Mouse (Mus musculus) lung, embryonic 14.5 days (tissue): Measurements from ENCODE around the gene Slc10a7. TPM values are rescaled to one million over a fixed set of nuclear protein-coding genes. Genes with fewer than 3 reads are reported as not detected.

Experiments used
- ATAC-seq: fragments of 200-750 bp; cut with Nextera tagmentation; 2 replicates; pipeline ENCODE4 v1.8.0; 2017; ENCODE audit warnings: mild to moderate bottlenecking, moderate TSS enrichment, moderate library complexity; ENCODE audit not compliant: insufficient read depth
- DNase-seq: peaks from one replicate; pipeline ENCODE4 v3.0.0-alpha.2; 2015
- H3K27ac ChIP-seq: fragments of 300-500 bp; sonication (generic); 2 replicates; pipeline ENCODE4 v1.5.1; 2014; ENCODE audit warnings: low read depth, mild to moderate bottlenecking, moderate library complexity
- H3K27me3 ChIP-seq: fragments of 300-500 bp; sonication (generic); 2 replicates; pipeline ENCODE4 v1.6.1; 2014; ENCODE audit warnings: low read length, control low read depth; ENCODE audit not compliant: insufficient read depth
- H3K36me3 ChIP-seq: fragments of 300-500 bp; sonication (generic); 2 replicates; pipeline ENCODE4 v1.6.1; 2014; ENCODE audit warnings: control low read depth; ENCODE audit not compliant: insufficient read depth
- H3K4me1 ChIP-seq: fragments of 300-500 bp; sonication (generic); 2 replicates; pipeline ENCODE4 v1.6.1; 2014; ENCODE audit warnings: antibody characterized with exemption, control low read depth; ENCODE audit not compliant: insufficient read depth
- H3K4me2 ChIP-seq: fragments of 300-500 bp; sonication (generic); 2 replicates; pipeline ENCODE4 v1.6.1; 2014; ENCODE audit warnings: mild to moderate bottlenecking
- H3K4me3 ChIP-seq: fragments of 300-500 bp; sonication (generic); 2 replicates; pipeline ENCODE4 v1.5.1; 2014; ENCODE audit warnings: low read depth, low read length
- H3K9ac ChIP-seq: fragments of 300-500 bp; sonication (generic); 2 replicates; pipeline ENCODE4 v1.6.1; 2014
- H3K9me3 ChIP-seq: fragments of 300-500 bp; sonication (generic); 2 replicates; pipeline ENCODE4 v1.6.1; 2016; ENCODE audit warnings: low read depth, low read length, control low read depth
- CTCF ChIP-seq: IDR thresholded peaks from 2 replicates; pipeline ENCODE4 v1.5.1; 2016; ENCODE audit warnings: antibody characterized with exemption, low read depth
- WGBS: fragments of 180-500 bp; shearing (Covaris S2); extraction: QIAGEN DNeasy Blood & Tissue Kit; methylation state at CpG from one replicate; pipeline ENCODE4 v1.1.7; 2014; 5-methylcytosine and 5-hydroxymethylcytosine counted together
- polyA plus RNA-seq: library from polyadenylated mRNA; unstranded; fragments of >200 nt; fragmentation: Nextera tagmentation; extraction: Ambion mirVana; gene quantifications from 2 replicates; pipeline ENCODE4 v1.2.1, GENCODE M21; 2014

Slc10a7 gene
- polyA plus RNA-seq, 1 experiment from 2014 or later: 12.1 TPM

DNA sequence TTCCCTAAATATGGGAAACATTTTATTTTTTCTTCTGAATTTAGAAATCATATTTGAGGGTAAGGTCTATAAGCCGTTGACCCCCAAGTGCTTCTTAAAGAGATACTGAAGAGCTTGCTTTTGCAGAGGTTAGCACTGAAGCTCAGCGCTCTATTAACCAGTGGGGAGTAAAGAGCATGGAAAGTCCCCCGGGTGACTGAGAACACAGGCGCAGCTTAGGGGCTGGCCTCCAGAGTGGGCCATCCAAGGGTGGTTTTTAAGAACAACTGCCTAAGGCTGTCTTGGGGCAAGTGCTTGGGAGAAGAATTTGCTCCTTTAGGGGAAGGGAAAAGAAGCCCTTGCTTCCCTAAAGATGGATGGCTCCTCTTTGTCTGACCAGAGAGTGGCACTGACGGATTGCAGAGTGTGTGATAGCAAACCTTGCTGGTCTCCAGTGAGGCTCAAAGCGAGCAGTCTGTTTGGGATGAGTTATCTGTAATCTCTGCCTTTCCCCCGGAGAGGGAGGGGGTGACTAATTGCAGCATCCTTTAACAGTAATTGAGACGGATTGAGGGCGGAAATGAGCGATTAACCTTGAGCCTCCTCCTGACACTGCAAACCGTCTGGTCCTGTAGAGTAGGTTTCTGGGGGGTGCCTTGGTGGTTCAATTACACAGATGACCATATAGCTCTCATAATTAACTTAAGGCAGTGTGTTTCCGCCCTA, 115.7 kb downstream of the Slc10a7 start:
- H3K9ac ChIP-seq: no peak overlapping the region
- no peak overlapping the region for H3K27ac ChIP-seq
- 29% methylated on average over 12 of the region's 12 CpGs for WGBS

DNA sequence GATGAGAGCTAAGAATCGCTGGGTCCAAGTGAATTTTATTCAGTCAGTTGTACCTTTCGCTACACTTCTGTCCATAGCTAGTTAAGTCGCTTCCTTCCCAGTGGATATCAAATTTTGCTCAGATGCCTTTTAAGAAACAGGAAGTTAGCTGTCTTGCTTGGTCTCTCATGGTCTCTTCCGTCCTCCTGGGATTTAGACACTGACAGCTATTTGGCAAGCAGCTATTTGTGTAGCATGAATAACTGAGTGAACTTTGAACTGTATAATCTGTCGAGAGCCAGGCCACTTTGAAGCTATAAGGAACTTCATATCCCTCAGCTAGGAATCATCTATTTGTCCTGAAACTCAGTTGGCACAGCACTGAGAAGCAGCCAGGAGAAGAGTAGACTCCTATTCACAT, 117.5 kb downstream of the Slc10a7 start:
- ATAC-seq (peak; percentile 36; the same call in 1 of the 2 replicates), DNase-seq (peak; percentile 72)
- Histone ChIP-seq H3K27me3 (no peaks in the 10 kb centered on the region), H3K9me3 (no peaks in the 10 kb centered on the region), H3K4me1 (0 out of 2 replicates have a peak, but pooled peaks cover 4% of the 10 kb centered on the region), H3K27ac (no peak overlapping the region; the same call in 1 of the 2 replicates), H3K36me3 (no peaks in the 10 kb centered on the region), H3K9ac (no peak overlapping the region), H3K4me2 (no peak overlapping the region), H3K4me3 (no peak overlapping the region)
- 37% methylated on average over 5 of the region's 5 CpGs for WGBS
- no peak for TF ChIP-seq CTCF

More for the DNA sequence above, 115.7 kb downstream of the Slc10a7 start:
- Histone ChIP-seq H3K9me3 (no peaks in the 10 kb centered on the region), H3K4me2 (no peak overlapping the region), H3K27me3 (no peaks in the 10 kb centered on the region), H3K4me3 (no peak overlapping the region), H3K4me1 (no peaks in the 10 kb centered on the region), H3K36me3 (no peaks in the 10 kb centered on the region)
- no peak for TF ChIP-seq CTCF
- ATAC-seq: 0 out of 2 replicates have a peak, but pooled peaks have one; percentile 12
- peak; percentile 37 for DNase-seq

GRCm38 (mm10) chr8:78627793-78628192, 118.6 kb downstream of the Slc10a7 start:
- Histone ChIP-seq H3K4me3 (no peak overlapping the region), H3K36me3 (no peaks in the 10 kb centered on the region), H3K4me2 (no peak overlapping the region), H3K9ac (no peak overlapping the region), H3K27ac (no peak overlapping the region), H3K27me3 (no peaks in the 10 kb centered on the region), H3K4me1 (0 out of 2 replicates have a peak, but pooled peaks cover 4% of the 10 kb centered on the region), H3K9me3 (no peaks in the 10 kb centered on the region)
- WGBS: 83% methylated on average over 9 of the region's 9 CpGs
- TF ChIP-seq CTCF: no peak
- DNase-seq (no peak), ATAC-seq (no peak)

GRCm38 (mm10) chr8:78630414-78631164, 121.4 kb downstream of the Slc10a7 start:
- peak; percentile 40 for DNase-seq
- Histone ChIP-seq H3K9ac (no peak overlapping the region), H3K9me3 (no peaks in the 10 kb centered on the region), H3K4me1 (0 out of 2 replicates have a peak, but pooled peaks cover 4% of the 10 kb centered on the region), H3K4me2 (no peak overlapping the region), H3K36me3 (no peaks in the 10 kb centered on the region), H3K27ac (0 out of 2 replicates have a peak overlapping the region, but pooled peaks have one; percentile 26), H3K27me3 (no peaks in the 10 kb centered on the region), H3K4me3 (no peak overlapping the region)
- WGBS: 54% methylated on average over 19 of the region's 19 CpGs
- no peak for ATAC-seq
- TF ChIP-seq CTCF: no peak

DNA sequence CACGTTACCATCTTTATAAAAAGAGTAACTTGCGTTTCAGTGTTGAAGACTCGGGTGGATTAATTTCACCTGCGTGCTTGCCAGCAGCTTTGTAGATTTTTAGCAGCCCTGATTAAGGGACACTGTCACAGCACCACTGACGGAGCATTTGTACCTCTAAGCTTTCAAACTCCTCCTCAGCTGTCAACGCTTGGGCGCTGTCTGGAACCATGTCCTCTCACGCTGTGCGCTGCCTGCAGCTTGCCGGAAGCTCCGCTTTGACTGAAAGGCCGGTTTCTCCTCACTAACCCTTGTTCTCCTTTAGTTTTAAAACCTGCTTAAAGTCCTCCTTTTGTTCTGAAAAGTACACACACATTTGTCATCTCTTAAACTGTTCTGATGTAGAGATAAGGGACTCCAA, 123.9 kb downstream of the Slc10a7 start:
- no peaks in the 10 kb centered on the region for H3K36me3 ChIP-seq
- WGBS: 34% methylated on average over 12 of the region's 12 CpGs
- no peak overlapping the region for H3K4me3 ChIP-seq
- no peak overlapping the region for H3K4me2 ChIP-seq
- 0 out of 2 replicates have a peak, but pooled peaks cover 4% of the 10 kb centered on the region for H3K4me1 ChIP-seq
- H3K9ac ChIP-seq: no peak overlapping the region
- H3K27ac ChIP-seq: no peak overlapping the region
- H3K27me3 ChIP-seq: no peaks in the 10 kb centered on the region
- peak; percentile 38 for DNase-seq
- H3K9me3 ChIP-seq: no peaks in the 10 kb centered on the region
- no peak for TF ChIP-seq CTCF
- no peak for ATAC-seq

DNA sequence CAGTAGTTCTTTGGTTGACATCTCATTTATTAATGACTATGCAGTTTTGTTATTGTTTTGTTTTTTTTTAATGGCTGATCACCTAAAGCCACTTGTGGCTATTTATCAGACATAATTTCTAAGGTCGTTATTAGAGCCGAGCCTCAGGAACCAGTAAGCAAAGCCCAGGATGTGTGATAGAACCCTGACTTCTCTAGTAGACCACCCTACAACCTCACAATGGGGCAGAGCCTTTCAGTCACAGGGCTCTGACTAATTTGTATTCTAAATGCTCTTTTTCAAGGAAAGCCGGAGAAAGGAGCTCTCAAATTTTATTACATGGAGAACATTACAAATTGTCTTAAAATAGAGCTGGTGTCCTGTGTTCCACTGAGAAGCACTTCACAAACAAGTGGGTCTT, 124.9 kb downstream of the Slc10a7 start:
- Histone ChIP-seq H3K4me3 (no peak overlapping the region), H3K4me1 (0 out of 2 replicates have a peak, but pooled peaks cover 4% of the 10 kb centered on the region), H3K27ac (peak overlapping the region; percentile 66; the same call in 1 of the 2 replicates), H3K27me3 (no peaks in the 10 kb centered on the region), H3K36me3 (no peaks in the 10 kb centered on the region), H3K9ac (no peak overlapping the region), H3K9me3 (no peaks in the 10 kb centered on the region), H3K4me2 (peak overlapping the region; percentile 18; the same call in 1 of the 2 replicates)
- no peak for TF ChIP-seq CTCF
- ATAC-seq: no peak
- 67% methylated on average over 3 of the region's 3 CpGs for WGBS
- no peak for DNase-seq
